Mouse (Mus musculus): ENCODE results near the gene Cbx2.
A peak's percentile ranks its signal among the peaks of the same experiment; 100 is the strongest.

Gene Cbx2

GRCm38 (mm10) chr11:119037780-119038401, 15.1 kb downstream of the Cbx2 start:
- no peak for TF ChIP-seq POU5F1 (IDR thresholded peaks at IDR 0.05; ENCODE audit: borderline replicate concordance, low read length)
- TF ChIP-seq CTCF (conservative IDR thresholded peaks at IDR 0.05; ENCODE audit: low read length): no peak
- H3K36me3 ChIP-seq (ENCODE audit: insufficient read depth, low read length): no peaks in the 10 kb centered on the region
- H3K9me3 ChIP-seq (ENCODE audit: low read length): peaks cover 11% of the 10 kb centered on the region
- peak overlapping the region; percentile 73 for H3K4me3 ChIP-seq (replicated peaks; ENCODE audit: low read length)
- peaks cover 93% of the 10 kb centered on the region for H3K27me3 ChIP-seq (ENCODE audit: insufficient read depth, low read length)
- peaks cover 78% of the 10 kb centered on the region for H3K4me1 ChIP-seq (replicated peaks; ENCODE audit: low read depth, low read length)

GRCm38 (mm10) chr11:119038744-119039484, 16.2 kb downstream of the Cbx2 start:
- Histone ChIP-seq H3K36me3 (ENCODE audit: insufficient read depth, low read length) (no peaks in the 10 kb centered on the region), H3K9me3 (ENCODE audit: low read length) (peaks cover 11% of the 10 kb centered on the region), H3K4me3 (replicated peaks; ENCODE audit: low read length) (no peak overlapping the region), H3K27me3 (ENCODE audit: insufficient read depth, low read length) (peaks cover 93% of the 10 kb centered on the region), H3K4me1 (replicated peaks; ENCODE audit: low read depth, low read length) (peaks cover 77% of the 10 kb centered on the region)
- TF ChIP-seq POU5F1 (IDR thresholded peaks at IDR 0.05; ENCODE audit: borderline replicate concordance, low read length) (no peak), CTCF (conservative IDR thresholded peaks at IDR 0.05; ENCODE audit: low read length) (no peak), NANOG (IDR thresholded peaks at IDR 0.05; ENCODE audit: borderline replicate concordance, low read length) (no peak)

- H3K27me3 ChIP-seq (ENCODE audit: insufficient read depth, low read length): peaks cover 93% of the 10 kb centered on the region
- peaks cover 8% of the 10 kb centered on the region for H3K9me3 ChIP-seq (ENCODE audit: low read length)
- H3K4me1 ChIP-seq (replicated peaks; ENCODE audit: low read depth, low read length): peaks cover 72% of the 10 kb centered on the region
- no peaks in the 10 kb centered on the region for H3K36me3 ChIP-seq (ENCODE audit: insufficient read depth, low read length)
- TF ChIP-seq NANOG (IDR thresholded peaks at IDR 0.05; ENCODE audit: borderline replicate concordance, low read length): no peak
- no peak for TF ChIP-seq POU5F1 (IDR thresholded peaks at IDR 0.05; ENCODE audit: borderline replicate concordance, low read length)
- TF ChIP-seq CTCF (conservative IDR thresholded peaks at IDR 0.05; ENCODE audit: low read length): no peak
- peak overlapping the region; percentile 86 for H3K4me3 ChIP-seq (replicated peaks; ENCODE audit: low read length)
Measured at GRCm38 (mm10) chr11:119039732-119040512, 17.2 kb downstream of the Cbx2 start.

- TF ChIP-seq POU5F1 (IDR thresholded peaks at IDR 0.05; ENCODE audit: borderline replicate concordance, low read length): no peak
- TF ChIP-seq CTCF (conservative IDR thresholded peaks at IDR 0.05; ENCODE audit: low read length): no peak
- no peak for TF ChIP-seq NANOG (IDR thresholded peaks at IDR 0.05; ENCODE audit: borderline replicate concordance, low read length)
- no peaks in the 10 kb centered on the region for H3K36me3 ChIP-seq (ENCODE audit: insufficient read depth, low read length)
- H3K27me3 ChIP-seq (ENCODE audit: insufficient read depth, low read length): peaks cover 93% of the 10 kb centered on the region
- peaks cover 67% of the 10 kb centered on the region for H3K4me1 ChIP-seq (replicated peaks; ENCODE audit: low read depth, low read length)
- peak within 1 kb of the TSS; percentile 86 for H3K4me3 ChIP-seq (replicated peaks; ENCODE audit: low read length)
- H3K9me3 ChIP-seq (ENCODE audit: low read length): no peaks in the 10 kb centered on the region
Measured at GRCm38 (mm10) chr11:119040600-119041324, 18.0 kb downstream of the Cbx2 start, which contains the start of gene Cbx8. Gene Cbx8, minus strand, starts transcription at chr11:119040969.

- Histone ChIP-seq H3K4me3 (replicated peaks; ENCODE audit: low read length) (peak overlapping the region; percentile 86), H3K36me3 (ENCODE audit: insufficient read depth, low read length) (no peaks in the 10 kb centered on the region), H3K4me1 (replicated peaks; ENCODE audit: low read depth, low read length) (peaks cover 65% of the 10 kb centered on the region), H3K27me3 (ENCODE audit: insufficient read depth, low read length) (peaks cover 93% of the 10 kb centered on the region), H3K9me3 (ENCODE audit: low read length) (no peaks in the 10 kb centered on the region)
- no peak for TF ChIP-seq CTCF (conservative IDR thresholded peaks at IDR 0.05; ENCODE audit: low read length)
- no peak for TF ChIP-seq NANOG (IDR thresholded peaks at IDR 0.05; ENCODE audit: borderline replicate concordance, low read length)
- no peak for TF ChIP-seq POU5F1 (IDR thresholded peaks at IDR 0.05; ENCODE audit: borderline replicate concordance, low read length)
Measured at GRCm38 (mm10) chr11:119041325-119041716, 18.6 kb downstream of the Cbx2 start.

- no peaks in the 10 kb centered on the region for H3K9me3 ChIP-seq (ENCODE audit: low read length)
- peaks cover 93% of the 10 kb centered on the region for H3K27me3 ChIP-seq (ENCODE audit: insufficient read depth, low read length)
- no peak for TF ChIP-seq NANOG (IDR thresholded peaks at IDR 0.05; ENCODE audit: borderline replicate concordance, low read length)
- TF ChIP-seq CTCF (conservative IDR thresholded peaks at IDR 0.05; ENCODE audit: low read length): no peak
- no peak for TF ChIP-seq POU5F1 (IDR thresholded peaks at IDR 0.05; ENCODE audit: borderline replicate concordance, low read length)
- H3K4me1 ChIP-seq (replicated peaks; ENCODE audit: low read depth, low read length): peaks cover 65% of the 10 kb centered on the region
- no peaks in the 10 kb centered on the region for H3K36me3 ChIP-seq (ENCODE audit: insufficient read depth, low read length)
- H3K4me3 ChIP-seq (replicated peaks; ENCODE audit: low read length): peak overlapping the region; percentile 86
Measured at GRCm38 (mm10) chr11:119041750-119042465, 19.1 kb downstream of the Cbx2 start.

GRCm38 (mm10) chr11:119042466-119043272, 19.9 kb downstream of the Cbx2 start:
- Histone ChIP-seq H3K4me1 (replicated peaks; ENCODE audit: low read depth, low read length) (peaks cover 67% of the 10 kb centered on the region), H3K36me3 (ENCODE audit: insufficient read depth, low read length) (no peaks in the 10 kb centered on the region), H3K4me3 (replicated peaks; ENCODE audit: low read length) (peak overlapping the region; percentile 86), H3K9me3 (ENCODE audit: low read length) (no peaks in the 10 kb centered on the region), H3K27me3 (ENCODE audit: insufficient read depth, low read length) (peaks cover 93% of the 10 kb centered on the region)
- TF ChIP-seq NANOG (IDR thresholded peaks at IDR 0.05; ENCODE audit: borderline replicate concordance, low read length) (no peak), CTCF (conservative IDR thresholded peaks at IDR 0.05; ENCODE audit: low read length) (no peak), POU5F1 (IDR thresholded peaks at IDR 0.05; ENCODE audit: borderline replicate concordance, low read length) (no peak)

Data from E14TG2a.4 (cell line).